Mouse (Mus musculus): ENCODE results near the gene Cdc42ep4.
A peak's percentile ranks its signal among the peaks of the same experiment; 100 is the strongest.

Cdc42ep4 gene

GRCm38 (mm10) chr11:113751484-113752084, at the start of gene Cdc42ep4:
Gene Cdc42ep4 (minus strand): TSS chr11:113751881.
- DNase-seq = peak; percentile 44

- no peak for DNase-seq
Observed at GRCm38 (mm10) chr11:113800026-113800425, 48.3 kb upstream of the Cdc42ep4 start.

GRCm38 (mm10) chr11:113799041-113799447, 47.4 kb upstream of the Cdc42ep4 start:
- DNase-seq = no peak

GRCm38 (mm10) chr11:113798011-113798410, 46.3 kb upstream of the Cdc42ep4 start:
- peak; percentile 93 for DNase-seq

- no peak for DNase-seq
Observed at GRCm38 (mm10) chr11:113797014-113797983, 45.6 kb upstream of the Cdc42ep4 start.

- no peak for DNase-seq
Observed at GRCm38 (mm10) chr11:113795846-113796245, 44.2 kb upstream of the Cdc42ep4 start.

GRCm38 (mm10) chr11:113791357-113792215, 39.9 kb upstream of the Cdc42ep4 start:
- no peak for DNase-seq

GRCm38 (mm10) chr11:113789101-113789500, 37.4 kb upstream of the Cdc42ep4 start:
- no peak for DNase-seq

GRCm38 (mm10) chr11:113788183-113788789, 36.6 kb upstream of the Cdc42ep4 start:
- no peak for DNase-seq

- no peak for DNase-seq
Observed at GRCm38 (mm10) chr11:113787432-113788182, 35.9 kb upstream of the Cdc42ep4 start.

GRCm38 (mm10) chr11:113787009-113787408, 35.3 kb upstream of the Cdc42ep4 start:
- DNase-seq = no peak

GRCm38 (mm10) chr11:113786395-113786794, 34.7 kb upstream of the Cdc42ep4 start:
- DNase-seq = no peak

- DNase-seq = no peak
Observed at GRCm38 (mm10) chr11:113785406-113786171, 33.9 kb upstream of the Cdc42ep4 start.

GRCm38 (mm10) chr11:113784656-113785396, 33.1 kb upstream of the Cdc42ep4 start:
- no peak for DNase-seq

- no peak for DNase-seq
Observed at GRCm38 (mm10) chr11:113782496-113782895, 30.8 kb upstream of the Cdc42ep4 start.

- no peak for DNase-seq
Observed at GRCm38 (mm10) chr11:113782006-113782405, 30.3 kb upstream of the Cdc42ep4 start.

- DNase-seq = no peak
Observed at GRCm38 (mm10) chr11:113779680-113780041, 28.0 kb upstream of the Cdc42ep4 start.

- no peak for DNase-seq
Observed at GRCm38 (mm10) chr11:113778733-113779679, 27.3 kb upstream of the Cdc42ep4 start.

- no peak for DNase-seq
Observed at GRCm38 (mm10) chr11:113777878-113778464, 26.3 kb upstream of the Cdc42ep4 start.

Measured in cerebellum, adult 11 months (tissue).